Mouse (Mus musculus): ENCODE measurements at regions not wholly inside any gene's neighbourhood (a gene's known extent, or its start where the extent isn't known, plus 50 kb on each side); places are given as distances from the start of the nearest gene placed in this dataset.

DNA sequence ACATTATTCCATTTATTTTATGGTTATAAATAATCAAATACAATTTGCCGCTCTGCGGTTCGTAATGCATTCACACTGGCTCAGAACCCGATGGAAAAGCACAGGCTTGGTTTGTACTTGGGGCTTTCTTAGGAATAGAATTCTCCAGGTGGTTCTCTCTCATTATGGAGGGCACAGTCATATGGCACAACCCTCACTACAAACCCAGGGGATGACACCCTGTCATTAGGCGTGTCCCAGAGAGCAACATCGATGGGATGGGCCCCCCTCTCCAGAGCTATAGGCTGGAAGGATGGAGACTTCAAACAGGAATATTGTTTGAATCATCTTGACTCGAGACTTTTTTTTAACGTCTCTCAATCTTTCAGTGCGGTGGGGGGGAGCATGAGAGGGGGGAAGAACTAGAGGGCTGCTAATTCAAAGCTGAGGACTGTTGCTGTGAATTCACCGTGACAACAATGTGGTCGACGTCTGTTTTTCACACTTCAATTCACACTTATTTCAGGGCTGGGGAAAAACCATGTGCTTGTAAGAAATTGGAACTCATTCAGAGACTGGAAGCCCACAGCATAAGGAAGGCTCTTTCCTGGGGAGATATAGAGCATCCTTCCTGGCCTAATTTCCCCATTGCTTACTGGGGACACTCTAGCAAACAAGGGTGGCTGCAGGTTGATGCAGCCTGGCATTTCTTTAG, 399.9 kb upstream of the Nrp1 start:
- Histone ChIP-seq H3K27ac (ENCODE audit: insufficient read depth, low read length) (no peak overlapping the region), H3K4me3 (ENCODE audit: insufficient read depth, low read length) (no peak overlapping the region), H3K4me1 (ENCODE audit: control insufficient read depth, insufficient read depth, low read length) (peaks cover 4% of the 10 kb centered on the region; the same call in 1 of the 2 replicates)
- TF ChIP-seq POLR2A (IDR thresholded peaks at IDR 0.05; ENCODE audit: low read depth, low read length) (no peak), CTCF (IDR thresholded peaks at IDR 0.05; ENCODE audit: borderline replicate concordance, insufficient read depth, low read length) (no peak)

- Histone ChIP-seq H3K27ac (ENCODE audit: insufficient read depth, low read length) (peak overlapping the region; percentile 82), H3K4me3 (ENCODE audit: insufficient read depth, low read length) (no peak overlapping the region), H3K4me1 (ENCODE audit: control insufficient read depth, insufficient read depth, low read length) (peaks cover 17% of the 10 kb centered on the region)
- no peak for TF ChIP-seq POLR2A (IDR thresholded peaks at IDR 0.05; ENCODE audit: low read depth, low read length)
- no peak for TF ChIP-seq CTCF (IDR thresholded peaks at IDR 0.05; ENCODE audit: borderline replicate concordance, insufficient read depth, low read length)
These were observed 395.5 kb upstream of the Nrp1 start for GRCm38 (mm10) chr8:127962862-127963261.

DNA sequence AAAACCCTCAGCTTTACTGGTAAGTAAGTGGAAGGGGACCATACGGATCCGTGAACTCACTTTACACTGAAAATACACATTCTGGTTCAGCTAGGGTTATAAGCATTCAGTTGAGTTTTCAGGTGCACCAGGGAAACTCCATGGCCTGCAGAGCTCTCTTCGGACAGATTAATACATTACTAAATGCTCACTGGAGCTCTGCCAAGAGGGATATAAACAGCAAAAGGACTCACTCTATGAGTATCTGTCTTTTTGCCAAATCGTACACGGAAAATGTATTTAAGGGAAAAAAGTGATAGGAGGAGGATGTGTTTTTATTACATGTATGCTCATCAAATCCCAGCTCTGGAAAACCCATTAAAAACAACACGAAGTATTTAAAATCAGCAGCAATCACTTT, 394.8 kb upstream of the Nrp1 start:
- Histone ChIP-seq H3K4me3 (ENCODE audit: insufficient read depth, low read length) (no peak overlapping the region), H3K27ac (ENCODE audit: insufficient read depth, low read length) (peak overlapping the region; percentile 82), H3K4me1 (ENCODE audit: control insufficient read depth, insufficient read depth, low read length) (peaks cover 17% of the 10 kb centered on the region)
- TF ChIP-seq POLR2A (IDR thresholded peaks at IDR 0.05; ENCODE audit: low read depth, low read length), result no peak
- no peak for TF ChIP-seq CTCF (IDR thresholded peaks at IDR 0.05; ENCODE audit: borderline replicate concordance, insufficient read depth, low read length)

DNA sequence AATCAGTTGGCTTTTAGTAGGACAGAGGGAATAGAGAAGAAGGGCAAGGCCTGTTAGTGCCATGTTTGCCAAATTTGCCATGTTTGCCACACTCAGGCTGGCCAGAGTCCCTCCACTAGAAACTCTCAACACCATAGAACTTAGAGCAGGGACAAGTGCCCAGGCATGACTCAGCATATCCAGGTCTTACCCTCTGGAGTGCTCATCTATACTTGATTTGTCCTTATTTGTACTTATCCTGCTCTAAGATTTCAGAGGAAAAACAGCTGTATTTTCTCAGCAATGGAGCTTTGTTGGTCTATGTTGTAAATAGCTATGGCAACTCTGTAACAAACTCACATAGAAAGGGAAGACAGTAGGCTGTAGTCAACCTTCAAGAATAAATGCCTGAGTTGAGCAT, 393.6 kb upstream of the Nrp1 start:
- peak overlapping the region; percentile 44; the same call in 1 of the 2 replicates for H3K27ac ChIP-seq (ENCODE audit: insufficient read depth, low read length)
- H3K4me3 ChIP-seq (ENCODE audit: insufficient read depth, low read length), result no peak overlapping the region
- TF ChIP-seq CTCF (IDR thresholded peaks at IDR 0.05; ENCODE audit: borderline replicate concordance, insufficient read depth, low read length) (no peak), POLR2A (IDR thresholded peaks at IDR 0.05; ENCODE audit: low read depth, low read length) (no peak)
- peaks cover 17% of the 10 kb centered on the region for H3K4me1 ChIP-seq (ENCODE audit: control insufficient read depth, insufficient read depth, low read length)

GRCm38 (mm10) chr8:127965341-127965740, 393.1 kb upstream of the Nrp1 start:
- Histone ChIP-seq H3K27ac (ENCODE audit: insufficient read depth, low read length) (peak overlapping the region; percentile 36; the same call in 1 of the 2 replicates), H3K4me3 (ENCODE audit: insufficient read depth, low read length) (no peak overlapping the region), H3K4me1 (ENCODE audit: control insufficient read depth, insufficient read depth, low read length) (peaks cover 17% of the 10 kb centered on the region)
- no peak for TF ChIP-seq POLR2A (IDR thresholded peaks at IDR 0.05; ENCODE audit: low read depth, low read length)
- TF ChIP-seq CTCF (IDR thresholded peaks at IDR 0.05; ENCODE audit: borderline replicate concordance, insufficient read depth, low read length), result no peak

GRCm38 (mm10) chr8:127968026-127968425, 390.4 kb upstream of the Nrp1 start:
- no peak for TF ChIP-seq CTCF (IDR thresholded peaks at IDR 0.05; ENCODE audit: borderline replicate concordance, insufficient read depth, low read length)
- no peak for TF ChIP-seq POLR2A (IDR thresholded peaks at IDR 0.05; ENCODE audit: low read depth, low read length)
- Histone ChIP-seq H3K4me1 (ENCODE audit: control insufficient read depth, insufficient read depth, low read length) (peaks cover 15% of the 10 kb centered on the region), H3K27ac (ENCODE audit: insufficient read depth, low read length) (no peak overlapping the region), H3K4me3 (ENCODE audit: insufficient read depth, low read length) (no peak overlapping the region)

GRCm38 (mm10) chr8:127973194-127973593, 385.2 kb upstream of the Nrp1 start:
- Histone ChIP-seq H3K4me3 (ENCODE audit: insufficient read depth, low read length) (no peak overlapping the region), H3K27ac (ENCODE audit: insufficient read depth, low read length) (no peak overlapping the region; the same call in 1 of the 2 replicates), H3K4me1 (ENCODE audit: control insufficient read depth, insufficient read depth, low read length) (0 out of 2 replicates have a peak, but pooled peaks cover 2% of the 10 kb centered on the region)
- TF ChIP-seq CTCF (IDR thresholded peaks at IDR 0.05; ENCODE audit: borderline replicate concordance, insufficient read depth, low read length), result no peak
- no peak for TF ChIP-seq POLR2A (IDR thresholded peaks at IDR 0.05; ENCODE audit: low read depth, low read length)

GRCm38 (mm10) chr8:127977746-127978145, 380.7 kb upstream of the Nrp1 start:
- TF ChIP-seq POLR2A (IDR thresholded peaks at IDR 0.05; ENCODE audit: low read depth, low read length) (no peak), CTCF (IDR thresholded peaks at IDR 0.05; ENCODE audit: borderline replicate concordance, insufficient read depth, low read length) (no peak)
- Histone ChIP-seq H3K4me3 (ENCODE audit: insufficient read depth, low read length) (no peak overlapping the region), H3K27ac (ENCODE audit: insufficient read depth, low read length) (0 out of 2 replicates have a peak overlapping the region, but pooled peaks have one; percentile 15), H3K4me1 (ENCODE audit: control insufficient read depth, insufficient read depth, low read length) (0 out of 2 replicates have a peak, but pooled peaks cover 2% of the 10 kb centered on the region)

- no peaks in the 10 kb centered on the region for H3K4me1 ChIP-seq (ENCODE audit: control insufficient read depth, insufficient read depth, low read length)
- TF ChIP-seq POLR2A (IDR thresholded peaks at IDR 0.05; ENCODE audit: low read depth, low read length), result no peak
- no peak for TF ChIP-seq CTCF (IDR thresholded peaks at IDR 0.05; ENCODE audit: borderline replicate concordance, insufficient read depth, low read length)
- no peak overlapping the region for H3K27ac ChIP-seq (ENCODE audit: insufficient read depth, low read length)
- no peak overlapping the region for H3K4me3 ChIP-seq (ENCODE audit: insufficient read depth, low read length)
These were observed 379.0 kb upstream of the Nrp1 start for GRCm38 (mm10) chr8:127979180-127980030.

GRCm38 (mm10) chr8:127982165-127982564, 376.2 kb upstream of the Nrp1 start:
- no peak for TF ChIP-seq CTCF (IDR thresholded peaks at IDR 0.05; ENCODE audit: borderline replicate concordance, insufficient read depth, low read length)
- TF ChIP-seq POLR2A (IDR thresholded peaks at IDR 0.05; ENCODE audit: low read depth, low read length), result no peak
- Histone ChIP-seq H3K27ac (ENCODE audit: insufficient read depth, low read length) (no peak overlapping the region), H3K4me1 (ENCODE audit: control insufficient read depth, insufficient read depth, low read length) (no peaks in the 10 kb centered on the region), H3K4me3 (ENCODE audit: insufficient read depth, low read length) (no peak overlapping the region)
